Mouse (Mus musculus): Measurements from ENCODE around the gene Armh4.

- TF ChIP-seq CTCF (IDR thresholded peaks at IDR 0.05; ENCODE audit: borderline replicate concordance, insufficient read depth, low read depth, low read length) = no peak
- TF ChIP-seq POLR2A (IDR thresholded peaks at IDR 0.05; ENCODE audit: borderline replicate concordance, insufficient read depth, low read length) = no peak
Observed at GRCm38 (mm10) chr14:49719678-49720077, 63.5 kb downstream of the Armh4 start.

Data from cerebellum, adult 2 months (tissue).